Mouse (Mus musculus) limb, embryonic 10.5 days (tissue): ENCODE results near the gene Nbeal1. TPM values are rescaled to one million over a fixed set of nuclear protein-coding genes. Genes with fewer than 3 reads are reported as not detected.
"Not testable (repeated sequence)": the region's sequence is repeated elsewhere in the genome, so short reads cannot be mapped to it uniquely, and the experiment has no call there.

Experiments used
- DNase-seq: peaks from one replicate; pipeline ENCODE4 v3.0.0-alpha.2; 2017; ENCODE audit warnings: low spot score
- H3K27ac ChIP-seq: fragments of 300-500 bp; sonication (generic); 2 replicates; pipeline ENCODE4 v1.5.1; 2016; ENCODE audit warnings: mild to moderate bottlenecking
- H3K27me3 ChIP-seq: fragments of 300-500 bp; sonication (generic); 2 replicates; pipeline ENCODE4 v1.6.1; 2016; ENCODE audit warnings: low read depth, mild to moderate bottlenecking; ENCODE audit not compliant: poor library complexity, severe bottlenecking
- H3K36me3 ChIP-seq: fragments of 300-500 bp; sonication (generic); 2 replicates; pipeline ENCODE4 v1.6.1; 2016; ENCODE audit warnings: mild to moderate bottlenecking, moderate library complexity
- H3K4me1 ChIP-seq: fragments of 300-500 bp; sonication (generic); 2 replicates; pipeline ENCODE4 v1.6.1; 2016
- H3K4me3 ChIP-seq: fragments of 300-500 bp; sonication (generic); 2 replicates; pipeline ENCODE4 v1.5.1; 2016; ENCODE audit warnings: mild to moderate bottlenecking, moderate library complexity
- H3K9me3 ChIP-seq: fragments of 300-500 bp; sonication (generic); replicated peaks from 2 replicates; pipeline ENCODE4 v1.6.1; 2016; ENCODE audit warnings: mild to moderate bottlenecking
- WGBS: fragments of 180-500 bp; shearing (Covaris S2); methylation state at CpG from one replicate; pipeline ENCODE4 v1.1.7; 2016; 5-methylcytosine and 5-hydroxymethylcytosine counted together
- polyA plus RNA-seq: library from polyadenylated mRNA; unstranded; fragments of >200 nt; fragmentation: Nextera tagmentation; extraction: Ambion mirVana; gene quantifications from 2 replicates; pipeline ENCODE4 v1.2.1, GENCODE M21; 2016

Nbeal1 gene
- 6.4 and 8.4 TPM in 2 replicates for polyA plus RNA-seq

DNA sequence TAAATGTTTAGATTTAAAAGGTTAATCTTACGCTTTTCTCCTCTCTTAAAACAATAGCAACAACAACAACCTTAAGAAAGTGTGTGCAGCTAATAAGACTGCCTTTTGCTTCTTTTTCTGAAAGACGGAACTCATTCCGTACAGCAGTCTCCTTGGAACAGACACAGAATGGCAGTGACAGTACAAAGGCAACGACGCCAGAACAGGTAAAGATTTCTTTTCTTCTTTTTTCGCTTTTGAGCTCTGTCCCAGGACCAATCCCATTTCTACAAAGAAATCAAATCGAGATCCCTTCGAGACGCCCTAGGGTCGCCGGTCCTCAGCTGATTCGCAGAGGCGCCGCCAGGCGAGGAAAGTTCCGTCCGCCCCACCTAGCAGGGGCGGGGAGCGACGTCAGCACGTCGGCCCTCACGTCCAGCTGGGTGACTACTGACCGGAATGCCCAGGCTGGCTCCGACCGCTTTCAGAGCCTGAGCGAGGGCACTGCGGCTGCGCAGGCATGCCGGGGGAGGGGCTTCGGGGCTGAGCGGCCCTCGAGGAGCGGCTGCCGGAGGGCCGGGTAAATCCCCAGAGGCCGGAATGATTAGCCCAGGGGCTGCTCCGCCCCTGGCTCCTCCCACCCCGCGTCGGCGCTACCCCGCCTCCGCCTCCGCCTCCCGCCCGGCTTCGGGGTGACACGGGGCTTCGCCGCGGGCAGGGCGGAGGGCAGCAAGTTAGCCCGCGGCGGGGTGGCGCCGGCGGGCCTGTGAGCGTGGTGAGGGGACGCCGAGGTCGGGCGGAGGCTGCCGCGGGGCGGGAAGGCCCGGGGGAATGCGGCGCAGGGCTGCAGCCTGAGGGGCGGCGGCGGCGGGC, at the start of gene Nbeal1:
Nbeal1 (plus strand) TSS at position 668 of the 852 bp plus-strand sequence.
- WGBS = under 1% methylated on average over 74 of the region's 74 CpGs
- H3K36me3 ChIP-seq = 0 out of 2 replicates have a peak, but pooled peaks cover 6% of the 10 kb centered on the region

DNA sequence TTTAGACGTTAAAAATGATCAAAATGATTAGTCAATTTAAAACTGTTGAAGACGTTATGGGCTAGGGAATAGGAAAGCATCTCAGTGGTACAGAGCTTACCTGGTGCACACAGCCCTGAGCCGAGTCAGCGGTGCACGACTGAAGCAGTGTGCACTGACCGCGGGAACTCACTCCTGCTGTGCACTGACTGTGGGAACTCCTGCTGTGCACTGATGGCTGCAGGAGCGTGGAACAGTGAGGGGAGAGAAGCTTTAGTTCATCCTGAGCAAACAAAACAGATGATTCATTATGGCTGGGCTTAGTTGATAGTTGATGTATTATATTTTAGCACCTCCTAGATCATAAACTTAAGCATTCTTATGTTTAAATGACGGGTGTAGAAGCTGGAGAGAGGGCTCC, 43.1 kb upstream of the Nbeal1 start:
- H3K4me3 ChIP-seq = no peak overlapping the region
- WGBS = 60% methylated on average over 9 of the region's 9 CpGs
- no peak for DNase-seq
- H3K4me1 ChIP-seq = no peaks in the 10 kb centered on the region
- no peaks in the 10 kb centered on the region for H3K9me3 ChIP-seq
- no peaks in the 10 kb centered on the region for H3K27me3 ChIP-seq
- H3K36me3 ChIP-seq = peaks cover 9% of the 10 kb centered on the region; the same call in 1 of the 2 replicates
- H3K27ac ChIP-seq = no peak overlapping the region

More for the DNA sequence above, at the start of gene Nbeal1:
- DNase-seq = peak; percentile 98
- Histone ChIP-seq H3K4me3 (peak within 1 kb of the TSS; percentile 92), H3K4me1 (peaks cover 14% of the 10 kb centered on the region), H3K27me3 (no peaks in the 10 kb centered on the region), H3K9me3 (no peaks in the 10 kb centered on the region), H3K27ac (peak within 1 kb of the TSS; percentile 98)

DNA sequence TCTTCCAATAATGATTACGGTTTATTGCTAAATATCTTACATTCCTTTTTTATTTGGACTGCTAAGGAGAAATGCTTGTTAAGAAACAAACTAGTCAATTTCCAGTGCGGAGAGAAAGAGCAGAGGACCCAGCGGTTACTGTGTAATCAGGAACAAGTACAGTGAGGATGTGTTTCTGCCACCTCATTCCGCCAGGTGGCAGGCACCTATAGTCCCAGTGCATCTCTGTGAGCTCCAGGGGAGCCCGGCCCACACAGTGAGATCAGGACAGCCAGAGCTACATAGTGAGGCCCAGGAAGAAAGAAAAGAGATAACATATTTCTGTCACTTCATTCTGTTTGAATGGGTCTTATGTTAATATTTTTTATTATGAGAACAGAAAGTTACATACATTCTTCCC, 27.7 kb upstream of the Nbeal1 start:
- H3K27me3 ChIP-seq = no peaks in the 10 kb centered on the region
- DNase-seq = no peak
- 68% methylated on average over 5 of the region's 5 CpGs for WGBS
- H3K4me1 ChIP-seq = no peaks in the 10 kb centered on the region
- no peaks in the 10 kb centered on the region for H3K36me3 ChIP-seq
- H3K9me3 ChIP-seq = no peaks in the 10 kb centered on the region
- no peak overlapping the region for H3K27ac ChIP-seq
- no peak overlapping the region for H3K4me3 ChIP-seq

DNA sequence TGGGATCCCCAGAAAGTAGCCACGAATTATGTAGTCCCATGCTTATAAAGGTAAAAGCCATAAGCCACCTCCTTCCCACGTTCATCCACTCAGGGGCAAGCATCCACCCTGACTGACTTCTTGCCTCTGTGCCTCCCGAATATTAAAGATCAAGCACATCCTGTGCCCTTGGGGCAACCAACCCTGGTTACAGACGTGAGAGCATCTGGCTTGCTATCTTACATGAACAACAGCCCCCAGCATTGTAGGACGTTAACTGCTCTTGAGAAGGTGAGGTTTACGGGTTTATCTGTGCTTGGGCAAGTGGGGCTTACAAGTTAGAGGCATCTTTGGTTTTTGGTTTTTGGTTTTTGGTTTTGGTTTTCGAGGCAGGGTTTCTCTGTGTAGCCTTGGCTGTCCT, 23.7 kb upstream of the Nbeal1 start:
- no peaks in the 10 kb centered on the region for H3K36me3 ChIP-seq
- WGBS = 84% methylated on average over 7 of the region's 7 CpGs
- DNase-seq = no peak
- H3K9me3 ChIP-seq = no peaks in the 10 kb centered on the region
- H3K27me3 ChIP-seq = no peaks in the 10 kb centered on the region
- no peak overlapping the region for H3K4me3 ChIP-seq
- H3K4me1 ChIP-seq = peaks cover 6% of the 10 kb centered on the region
- no peak overlapping the region for H3K27ac ChIP-seq

DNA sequence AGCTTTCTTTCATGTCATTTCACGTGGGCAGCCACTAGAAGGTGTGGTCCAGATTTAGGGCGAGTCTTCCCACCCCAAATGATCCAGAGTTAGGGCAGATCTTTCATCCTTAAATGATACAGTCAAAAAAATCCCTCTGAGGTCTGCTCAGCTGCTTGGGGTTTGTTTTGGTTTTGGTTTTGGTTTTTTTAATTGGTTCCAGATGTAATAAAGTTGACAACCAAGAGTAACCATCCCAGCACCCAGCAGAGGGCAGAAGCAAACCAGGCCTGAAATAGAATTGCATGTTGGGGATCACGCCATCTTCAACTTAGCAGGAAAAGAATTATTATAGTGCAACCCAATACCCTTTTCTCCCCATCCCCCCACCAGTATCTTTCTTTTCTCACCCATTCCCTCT, 22.0 kb upstream of the Nbeal1 start:
- Histone ChIP-seq H3K4me3 (no peak overlapping the region), H3K4me1 (peaks cover 6% of the 10 kb centered on the region), H3K9me3 (no peaks in the 10 kb centered on the region), H3K27me3 (no peaks in the 10 kb centered on the region), H3K36me3 (no peaks in the 10 kb centered on the region), H3K27ac (peak overlapping the region; percentile 14; the same call in 1 of the 2 replicates)
- whole genome bisulfite sequencing = 54% methylated on average over 3 of the region's 3 CpGs
- peak; percentile 56 for DNase-seq

DNA sequence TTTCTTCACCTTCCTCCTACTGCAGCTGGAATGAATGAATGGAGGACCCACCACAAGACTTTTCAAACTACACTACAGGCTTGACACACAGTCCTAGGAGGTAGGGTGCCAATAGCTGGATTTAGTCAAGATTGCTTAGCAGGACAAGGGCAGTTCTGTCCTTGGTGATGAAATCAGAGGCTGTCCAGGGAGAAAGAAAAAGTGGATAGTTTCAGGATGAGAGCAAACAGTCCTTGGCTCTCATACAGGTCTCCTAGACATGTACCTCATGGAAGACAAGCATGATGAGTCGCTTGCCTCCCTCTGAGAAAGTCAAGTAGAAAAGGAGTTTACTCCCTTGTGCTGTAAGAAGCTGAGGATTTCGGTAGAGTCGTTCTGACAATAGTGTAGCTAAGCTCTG, 16.7 kb upstream of the Nbeal1 start:
- Histone ChIP-seq H3K9me3 (no peaks in the 10 kb centered on the region), H3K4me3 (no peak overlapping the region), H3K4me1 (no peaks in the 10 kb centered on the region), H3K27ac (no peak overlapping the region), H3K36me3 (no peaks in the 10 kb centered on the region), H3K27me3 (no peaks in the 10 kb centered on the region)
- no peak for DNase-seq
- 93% methylated on average over 3 of the region's 3 CpGs for WGBS

DNA sequence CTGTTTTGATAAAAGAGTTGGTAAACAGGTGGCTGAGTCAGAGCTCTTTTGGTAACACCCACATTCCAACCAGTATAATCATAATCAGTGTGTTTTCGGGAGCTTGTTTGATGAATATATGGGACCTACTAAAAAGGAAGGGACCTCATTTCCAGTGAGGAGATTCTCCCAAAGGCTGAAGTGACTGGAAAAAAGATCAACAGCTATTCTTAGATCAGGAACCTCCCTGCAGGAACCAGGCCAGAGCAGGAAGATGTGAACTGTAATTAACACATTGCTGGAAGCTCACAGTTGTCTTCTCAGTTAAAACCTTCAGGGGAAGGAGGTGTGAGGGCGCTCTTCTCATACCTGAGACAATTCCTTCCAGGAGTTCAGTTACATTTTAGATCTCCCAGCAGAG, 10.8 kb upstream of the Nbeal1 start:
- WGBS = 79% methylated on average over 2 of the region's 2 CpGs
- DNase-seq = no peak
- Histone ChIP-seq H3K27me3 (no peaks in the 10 kb centered on the region), H3K9me3 (no peaks in the 10 kb centered on the region), H3K4me3 (no peak overlapping the region), H3K4me1 (no peaks in the 10 kb centered on the region), H3K27ac (no peak overlapping the region), H3K36me3 (no peaks in the 10 kb centered on the region)

DNA sequence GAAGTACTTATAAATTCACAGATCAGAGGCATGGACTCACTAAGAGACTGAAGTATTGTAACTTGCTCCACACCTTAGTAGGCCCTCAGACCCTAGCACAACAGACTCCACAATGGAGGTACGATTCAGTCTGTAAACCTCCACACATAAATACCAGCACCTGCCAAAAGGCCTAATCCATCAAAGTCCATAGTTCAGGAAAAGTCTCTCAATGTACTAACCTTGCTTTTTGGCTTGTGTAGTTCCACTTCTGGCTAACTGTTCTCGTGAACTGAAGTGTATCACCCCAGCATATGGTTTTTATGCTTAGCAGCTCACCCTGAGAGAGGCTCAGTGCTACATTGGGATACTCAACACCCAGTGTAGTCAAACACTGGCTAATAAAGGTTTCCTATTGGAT, 10.1 kb upstream of the Nbeal1 start:
- H3K27me3 ChIP-seq = no peaks in the 10 kb centered on the region
- 68% methylated on average over 2 of the region's 2 CpGs for WGBS
- H3K4me3 ChIP-seq = no peak overlapping the region
- H3K27ac ChIP-seq = no peak overlapping the region
- H3K36me3 ChIP-seq = no peaks in the 10 kb centered on the region
- DNase-seq = no peak
- no peaks in the 10 kb centered on the region for H3K9me3 ChIP-seq
- no peaks in the 10 kb centered on the region for H3K4me1 ChIP-seq

DNA sequence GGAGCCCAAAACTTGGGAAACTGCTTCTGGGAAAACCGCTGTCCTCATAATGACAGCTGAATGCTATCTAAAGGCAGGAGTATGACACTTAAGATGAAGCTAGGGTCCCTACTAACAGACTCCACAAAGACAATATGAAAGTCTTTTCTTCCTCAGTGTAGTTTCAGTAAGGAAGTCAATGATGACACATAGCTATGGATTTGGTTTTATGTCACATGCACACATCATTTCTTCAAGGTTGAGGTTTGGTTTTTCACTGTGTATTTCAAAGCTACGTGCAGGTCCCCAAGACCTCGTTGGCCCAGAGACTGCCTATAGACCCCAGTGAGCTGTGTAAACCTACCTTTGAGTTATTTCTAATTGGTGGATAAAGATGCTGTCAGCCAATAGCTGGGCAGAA, 7.3 kb upstream of the Nbeal1 start:
- Histone ChIP-seq H3K9me3 (no peaks in the 10 kb centered on the region), H3K27ac (no peak overlapping the region), H3K36me3 (no peaks in the 10 kb centered on the region), H3K27me3 (no peaks in the 10 kb centered on the region), H3K4me3 (no peak overlapping the region), H3K4me1 (no peaks in the 10 kb centered on the region)
- DNase-seq = no peak
- WGBS = 87% methylated on average over 3 of the region's 3 CpGs

DNA sequence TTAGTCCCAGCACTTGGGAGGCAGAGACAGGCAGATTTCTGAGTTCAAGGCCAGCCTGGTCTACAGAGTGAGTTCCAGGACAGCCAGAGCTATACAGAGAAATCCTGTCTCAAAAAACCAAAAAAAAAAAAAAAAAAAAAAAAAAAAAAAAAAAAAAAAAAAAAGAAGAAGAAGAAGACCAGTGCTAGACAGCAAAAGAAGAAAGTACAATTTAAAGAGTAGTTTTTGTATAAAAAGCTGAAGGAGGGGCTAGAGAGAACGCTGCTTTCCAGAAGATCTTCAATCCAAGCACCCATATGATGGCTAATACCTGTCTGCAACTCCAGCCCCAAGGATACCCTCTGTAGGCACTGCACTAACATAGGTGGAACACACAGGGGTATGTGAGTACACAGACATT, 2.6 kb upstream of the Nbeal1 start:
- not testable (repeated sequence) for DNase-seq, H3K27ac ChIP-seq, H3K36me3 ChIP-seq, H3K9me3 ChIP-seq, H3K4me3 ChIP-seq, H3K27me3 ChIP-seq
- WGBS = 86% methylated on average over 1 of the region's 1 CpGs
- peaks cover 14% of the 10 kb centered on the region for H3K4me1 ChIP-seq

DNA sequence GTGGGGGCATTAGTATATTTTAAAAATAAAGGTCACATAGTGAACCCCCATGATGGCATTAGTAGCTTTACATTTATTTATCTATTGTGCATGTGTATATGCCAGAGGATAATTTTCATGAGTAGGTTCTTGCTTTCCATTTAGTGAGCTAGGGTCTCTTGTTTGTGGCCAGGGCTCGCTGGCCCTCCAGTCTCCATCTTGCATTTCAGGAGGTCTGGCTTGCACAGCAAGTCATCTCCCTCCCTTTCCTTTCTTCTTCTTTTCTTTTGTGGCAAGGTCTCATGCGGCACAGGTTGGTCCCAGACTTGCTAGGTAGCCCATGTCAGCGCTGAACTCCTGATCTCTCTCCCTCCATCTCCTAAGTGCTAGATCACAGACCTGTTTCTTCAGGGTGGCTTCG, 1.0 kb upstream of the Nbeal1 start:
- H3K27me3 ChIP-seq = no peaks in the 10 kb centered on the region
- no peaks in the 10 kb centered on the region for H3K9me3 ChIP-seq
- 29% methylated on average over 4 of the region's 4 CpGs for WGBS
- peak; percentile 33 for DNase-seq
- peak overlapping the region; percentile 92 for H3K4me3 ChIP-seq
- peak overlapping the region; percentile 98 for H3K27ac ChIP-seq
- H3K4me1 ChIP-seq = peaks cover 14% of the 10 kb centered on the region
- 0 out of 2 replicates have a peak, but pooled peaks cover 3% of the 10 kb centered on the region for H3K36me3 ChIP-seq

DNA sequence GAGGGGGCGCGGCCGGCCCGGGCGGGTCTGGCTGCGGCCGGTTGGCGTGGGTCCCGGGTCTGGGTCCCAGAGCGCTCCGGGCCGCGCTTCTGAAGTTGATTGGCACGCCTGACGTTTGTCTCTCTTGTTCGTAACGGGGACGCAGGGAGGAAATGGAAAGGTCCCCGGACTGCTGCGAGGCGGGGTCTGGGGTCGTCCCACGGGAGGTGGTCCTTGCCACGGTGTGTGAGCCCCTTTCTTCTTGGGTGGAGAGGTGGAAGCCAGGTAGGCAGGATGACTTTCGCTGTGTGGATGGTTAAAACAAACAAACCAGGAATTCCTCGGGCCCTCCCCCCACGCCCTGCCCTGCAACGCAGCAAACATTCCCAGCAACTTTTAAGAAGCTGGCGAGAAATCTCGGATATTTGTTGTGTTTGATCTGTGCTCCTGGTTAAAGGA, 404 bp downstream of the Nbeal1 start:
- no peaks in the 10 kb centered on the region for H3K9me3 ChIP-seq
- peaks cover 14% of the 10 kb centered on the region for H3K4me1 ChIP-seq
- DNase-seq = no peak
- no peaks in the 10 kb centered on the region for H3K27me3 ChIP-seq
- H3K27ac ChIP-seq = peak overlapping the region; percentile 98
- 0 out of 2 replicates have a peak, but pooled peaks cover 6% of the 10 kb centered on the region for H3K36me3 ChIP-seq
- peak overlapping the region; percentile 92 for H3K4me3 ChIP-seq
- under 1% methylated on average over 30 of the region's 30 CpGs for WGBS

DNA sequence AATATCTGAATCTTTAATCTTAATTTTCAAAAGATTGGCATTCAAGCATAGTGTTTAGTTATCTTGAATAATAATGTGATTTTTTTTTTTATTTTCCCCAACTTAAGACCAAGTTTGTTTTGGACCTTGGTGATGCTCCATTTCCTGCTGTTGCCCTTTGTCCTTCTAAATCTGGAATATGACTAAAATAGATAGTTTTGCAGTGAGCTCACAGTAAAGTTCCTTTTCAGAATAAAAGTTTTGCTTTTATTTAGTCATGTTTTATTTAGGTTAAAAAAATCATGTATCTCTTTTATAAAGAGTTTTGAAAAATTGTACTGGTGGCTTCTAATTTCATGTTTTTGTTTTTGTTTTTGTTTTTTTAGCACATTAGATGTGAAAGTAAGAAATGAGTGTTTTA, 8.1 kb downstream of the Nbeal1 start:
- no peak overlapping the region for H3K27ac ChIP-seq

More for the DNA sequence above, 8.1 kb downstream of the Nbeal1 start:
- no peak for DNase-seq
- Histone ChIP-seq H3K4me1 (no peaks in the 10 kb centered on the region), H3K4me3 (no peak overlapping the region), H3K36me3 (peaks cover 10% of the 10 kb centered on the region; the same call in 1 of the 2 replicates), H3K9me3 (no peaks in the 10 kb centered on the region), H3K27me3 (no peaks in the 10 kb centered on the region)
